Mouse (Mus musculus) embryonic fibroblast, embryonic 13.5 days (primary cell): ENCODE measurements around the gene Cacna1b.

Source experiments
- CTCF ChIP-seq: IDR thresholded peaks from 2 replicates; pipeline ENCODE4 v1.5.1; 2011; ENCODE audit warnings: mild to moderate bottlenecking, control low read depth, low read length, moderate library complexity, borderline replicate concordance; ENCODE audit not compliant: insufficient read depth
- POLR2A ChIP-seq: IDR thresholded peaks from 2 replicates; pipeline ENCODE4 v1.6.1; 2011; ENCODE audit warnings: low read depth, mild to moderate bottlenecking, control low read depth, low read length, moderate library complexity

- TF ChIP-seq CTCF: no peak
- TF ChIP-seq POLR2A: no peak
Observed at GRCm38 (mm10) chr2:24690356-24690755, 72.6 kb downstream of the Cacna1b start.
